Comparison of ENCODE assay signal across 26 mouse cellular contexts in genomic region chr17:29059581-29059980, GRCm38 (mm10). TPM values are rescaled to one million over a fixed set of nuclear protein-coding genes. Genes with fewer than 3 reads are reported as not detected.
DNase-seq lines count a peak whose midpoint lies in the region; ATAC-seq and TF ChIP-seq lines count a peak whose summit lies in the region.
"Had no signal": no experiment of that assay in that cellular context is flagged by ENCODE, and none has a peak within 500 bp of the region (broad histone marks: within the 10 kb centered on the region; RNA-seq: fewer than 3 reads in every experiment).

No protein-coding gene starts in this region.

- TF ChIP-seq CTCF in lung, postnatal 0 days (IDR thresholded peaks at IDR 0.05), result no peak
- TF ChIP-seq CTCF in testis, adult 2 months (IDR thresholded peaks at IDR 0.05; ENCODE audit: control insufficient read depth, insufficient read depth, insufficient replicate concordance, low read depth, low read length), result no peak
- no peak for TF ChIP-seq CTCF in stomach, postnatal 0 days (IDR thresholded peaks at IDR 0.05; ENCODE audit: low read depth)

- TF ChIP-seq POLR2A in testis, adult 2 months (IDR thresholded peaks at IDR 0.05; ENCODE audit: control insufficient read depth, low read depth, low read length), result no peak

- H3K4me3 ChIP-seq in lung, postnatal 0 days (ENCODE audit: low read depth, low read length), result no peak overlapping the region
- peak overlapping the region; percentile 41 for H3K4me3 ChIP-seq in testis, adult 2 months (ENCODE audit: control insufficient read depth, low read depth, low read length)
- H3K4me3 ChIP-seq in stomach, postnatal 0 days (ENCODE audit: low read depth, low read length), result no peak overlapping the region
- H3K4me3 ChIP-seq: forebrain, embryonic 10.5 days; forebrain, embryonic 13.5 days; heart, embryonic 12.5 days; heart, embryonic 15.5 days; hindbrain, embryonic 10.5 days; hindbrain, embryonic 13.5 days had no signal

- H3K9ac ChIP-seq in lung, postnatal 0 days (replicated peaks; ENCODE audit: low read depth), result no peak overlapping the region
- H3K9ac ChIP-seq in stomach, postnatal 0 days (ENCODE audit: low read length), result no peak overlapping the region
- H3K9ac ChIP-seq: forebrain, embryonic 13.5 days; heart, embryonic 15.5 days; hindbrain, embryonic 13.5 days had no signal

- TF ChIP-seq EP300 in lung, postnatal 0 days (IDR thresholded peaks at IDR 0.05), result peak; percentile 28; the same call in 1 of the 2 replicates
- no peak for TF ChIP-seq EP300 in stomach, postnatal 0 days (optimal IDR thresholded peaks at IDR 0.05)

- H3K27me3 ChIP-seq in lung, postnatal 0 days (replicated peaks; ENCODE audit: insufficient read depth, low read length), result no peaks in the 10 kb centered on the region
- no peaks in the 10 kb centered on the region for H3K27me3 ChIP-seq in testis, adult 2 months (ENCODE audit: control insufficient read depth, insufficient read depth, low read length)
- no peaks in the 10 kb centered on the region for H3K27me3 ChIP-seq in stomach, postnatal 0 days (ENCODE audit: control insufficient read depth, insufficient read depth, low read length)
- H3K27me3 ChIP-seq: forebrain, embryonic 13.5 days; heart, embryonic 12.5 days; heart, embryonic 15.5 days; hindbrain, embryonic 13.5 days; Patski had no signal

- H3K9me3 ChIP-seq in lung, postnatal 0 days (ENCODE audit: low read length), result no peaks in the 10 kb centered on the region
- no peaks in the 10 kb centered on the region for H3K9me3 ChIP-seq in stomach, postnatal 0 days (ENCODE audit: control insufficient read depth, low read length)
- H3K9me3 ChIP-seq: forebrain, embryonic 10.5 days; forebrain, embryonic 13.5 days; G1E; heart, embryonic 12.5 days; heart, embryonic 15.5 days; hindbrain, embryonic 10.5 days; hindbrain, embryonic 13.5 days had no signal

- DNase-seq in heart, adult 11 months, result peak; percentile 79
- no peak for DNase-seq in heart, adult 8-10 months (ENCODE audit: low spot score)
- DNase-seq in lung, postnatal 0 days (ENCODE audit: low spot score), result peak; percentile 67
- DNase-seq in lung, postnatal 14 days, result no peak
- DNase-seq in testis, postnatal 14 days (ENCODE audit: low spot score), result no peak
- peak; percentile 28 for DNase-seq in stomach, postnatal 0 days (ENCODE audit: low spot score)
- DNase-seq in left cerebral cortex, postnatal 36 days (ENCODE audit: low spot score in 2 of 2), result no peak
- DNase-seq: adrenal gland, postnatal 14 days; cerebellum, adult 18-20 months; cerebellum, adult 9-10 months; cerebellum, postnatal 14 days; gastrocnemius, postnatal 10 days; gastrocnemius, postnatal 36 days; heart, postnatal 10 days; heart, postnatal 36 days had no signal

- no peak overlapping the region for H3K4me2 ChIP-seq in lung, postnatal 0 days (replicated peaks; ENCODE audit: low read depth, low read length)
- no peak overlapping the region for H3K4me2 ChIP-seq in stomach, postnatal 0 days (replicated peaks; ENCODE audit: low read depth)
- H3K4me2 ChIP-seq: forebrain, embryonic 13.5 days; heart, embryonic 12.5 days; heart, embryonic 15.5 days; hindbrain, embryonic 13.5 days had no signal

- peaks cover 4% of the 10 kb centered on the region; the same call in 1 of the 2 replicates for H3K4me1 ChIP-seq in lung, postnatal 0 days (ENCODE audit: insufficient read depth, low read depth, low read length)
- no peaks in the 10 kb centered on the region; the same call in 1 of the 2 replicates for H3K4me1 ChIP-seq in testis, adult 2 months (ENCODE audit: control insufficient read depth, insufficient read depth, low read length)
- H3K4me1 ChIP-seq in stomach, postnatal 0 days (replicated peaks; ENCODE audit: control insufficient read depth, insufficient read depth), result peaks cover 10% of the 10 kb centered on the region

- peak; percentile 62 for ATAC-seq in lung, postnatal 0 days
- ATAC-seq in stomach, postnatal 0 days (ENCODE audit: low FRiP score, low TSS enrichment), result peak; percentile 55
- ATAC-seq: forebrain, embryonic 13.5 days; forebrain, embryonic 16.5 days; hindbrain, embryonic 16.5 days; Patski had no signal

- intact Hi-C loops in left cerebral cortex, postnatal 36 days (cut with DNase I), result loop anchor here (5.0 kb wide), 1 partner anchor 98 kb away; no protein-coding TSS in a partner anchor

- no peak overlapping the region for H3K27ac ChIP-seq in lung, postnatal 0 days (ENCODE audit: low read length)
- H3K27ac ChIP-seq in testis, adult 2 months (ENCODE audit: control insufficient read depth, insufficient read depth, low read depth, low read length), result no peak overlapping the region
- no peak overlapping the region for H3K27ac ChIP-seq in stomach, postnatal 0 days (replicated peaks)
- H3K27ac ChIP-seq: forebrain, embryonic 10.5 days; forebrain, embryonic 13.5 days; heart, embryonic 15.5 days; hindbrain, embryonic 13.5 days had no signal

- 61% methylated on average over 3 of the region's 3 CpGs for WGBS in lung, postnatal 0 days
- 61% methylated on average over 3 of the region's 3 CpGs for WGBS in stomach, postnatal 0 days

- no peaks in the 10 kb centered on the region for H3K36me3 ChIP-seq in lung, postnatal 0 days (ENCODE audit: insufficient read depth, low read length)
- no peaks in the 10 kb centered on the region for H3K36me3 ChIP-seq in testis, adult 2 months (ENCODE audit: control insufficient read depth, insufficient read depth, low read length)
- no peaks in the 10 kb centered on the region for H3K36me3 ChIP-seq in stomach, postnatal 0 days (ENCODE audit: control insufficient read depth, insufficient read depth, low read length)
- H3K36me3 ChIP-seq: forebrain, embryonic 10.5 days; heart, embryonic 12.5 days; heart, embryonic 15.5 days; hindbrain, embryonic 10.5 days; hindbrain, embryonic 13.5 days had no signal

RNA-seq across cellular contexts. Expression of gene Srsf3, which starts 27.2 kb away (rescaled TPM):
- 10 to 100 TPM; 52.6 to 73.3 (median 70.5) TPM for total RNA-seq in heart, adult 8-10 months (2022)
- polyA plus RNA-seq in lung, postnatal 0 days (2015; fragmentation: Nextera tagmentation; extraction: Ambion mirVana), result 229 and 238 TPM in 2 replicates
- 75.4 and 83.4 TPM in 2 replicates for polyA plus RNA-seq in testis, adult 2 months (2012; rRNA removed)
- polyA plus RNA-seq in stomach, postnatal 0 days (2015; fragmentation: Nextera tagmentation; extraction: Ambion mirVana), result 279 and 305 TPM in 2 replicates
- total RNA-seq in left cerebral cortex, postnatal 36 days (2021), result 100 to 1,000 TPM; 101 to 118 TPM

RNA-seq across cellular contexts. Expression of gene Cdkn1a, which starts 31.2 kb away (rescaled TPM):
- 10 to 100 TPM; 11.7 to 32.6 (median 22.3) TPM for total RNA-seq in heart, adult 8-10 months (2022)
- 106 and 177 TPM in 2 replicates for polyA plus RNA-seq in lung, postnatal 0 days (2015; fragmentation: Nextera tagmentation; extraction: Ambion mirVana)
- 10.5 and 11.3 TPM in 2 replicates for polyA plus RNA-seq in testis, adult 2 months (2012; rRNA removed)
- polyA plus RNA-seq in stomach, postnatal 0 days (2015; fragmentation: Nextera tagmentation; extraction: Ambion mirVana), result 484 and 502 TPM in 2 replicates
- 10 to 100 TPM; 27.0 to 40.0 TPM for total RNA-seq in left cerebral cortex, postnatal 36 days (2021)

RNA-seq across cellular contexts. Expression of gene Stk38, which starts 51.8 kb away (rescaled TPM):
- 10 to 100 TPM; 26.4 to 31.4 (median 29.0) TPM for total RNA-seq in heart, adult 8-10 months (2022)
- 60.3 and 61.1 TPM in 2 replicates for polyA plus RNA-seq in lung, postnatal 0 days (2015; fragmentation: Nextera tagmentation; extraction: Ambion mirVana)
- polyA plus RNA-seq in testis, adult 2 months (2012; rRNA removed), result 33.9 and 43.7 TPM in 2 replicates
- 64.8 and 68.7 TPM in 2 replicates for polyA plus RNA-seq in stomach, postnatal 0 days (2015; fragmentation: Nextera tagmentation; extraction: Ambion mirVana)
- total RNA-seq in left cerebral cortex, postnatal 36 days (2021), result 10 to 100 TPM; 35.0 to 62.2 TPM

RNA-seq across cellular contexts. Expression of gene Rab44, which starts 54.4 kb away (rescaled TPM):
- under 1 TPM in 3 of 4 experiments, not detected in 1; 0.12 to 0.75 (median 0.38) TPM for total RNA-seq in heart, adult 8-10 months (2022)
- polyA plus RNA-seq in lung, postnatal 0 days (2015; fragmentation: Nextera tagmentation; extraction: Ambion mirVana), result 1.0 and 1.2 TPM in 2 replicates
- 2.4 TPM in 1 of 2 replicates, not detected in the other for polyA plus RNA-seq in testis, adult 2 months (2012; rRNA removed)
- polyA plus RNA-seq in stomach, postnatal 0 days (2015; fragmentation: Nextera tagmentation; extraction: Ambion mirVana), result 1.4 and 2.2 TPM in 2 replicates
- under 1 TPM in 1 of 2 experiments, not detected in 1; 0.52 TPM for total RNA-seq in left cerebral cortex, postnatal 36 days (2021)
- polyA plus RNA-seq: forebrain, embryonic 13.5 days; forebrain, embryonic 16.5 days; hindbrain, embryonic 10.5 days had no signal

Comparison
In these comparisons a context has a peak if more than half of its experiments do, and no peak if none do; other contexts are left out.
1. DNase-seq: peak in heart, adult 11 months (single experiment), lung, postnatal 0 days (single experiment) and stomach, postnatal 0 days (single experiment); none in heart, adult 8-10 months (single experiment), lung, postnatal 14 days (single experiment), testis, postnatal 14 days (single experiment) and left cerebral cortex, postnatal 36 days (0 of 2).